Mouse (Mus musculus): Measurements from ENCODE around the gene Lrit3. TPM values are rescaled to one million over a fixed set of nuclear protein-coding genes. Genes with fewer than 3 reads are reported as not detected.
"Not testable (repeated sequence)": the region's sequence is repeated elsewhere in the genome, so short reads cannot be mapped to it uniquely, and the experiment has no call there.

Gene Lrit3
- polyA plus RNA-seq, 1 experiment = not detected

DNA sequence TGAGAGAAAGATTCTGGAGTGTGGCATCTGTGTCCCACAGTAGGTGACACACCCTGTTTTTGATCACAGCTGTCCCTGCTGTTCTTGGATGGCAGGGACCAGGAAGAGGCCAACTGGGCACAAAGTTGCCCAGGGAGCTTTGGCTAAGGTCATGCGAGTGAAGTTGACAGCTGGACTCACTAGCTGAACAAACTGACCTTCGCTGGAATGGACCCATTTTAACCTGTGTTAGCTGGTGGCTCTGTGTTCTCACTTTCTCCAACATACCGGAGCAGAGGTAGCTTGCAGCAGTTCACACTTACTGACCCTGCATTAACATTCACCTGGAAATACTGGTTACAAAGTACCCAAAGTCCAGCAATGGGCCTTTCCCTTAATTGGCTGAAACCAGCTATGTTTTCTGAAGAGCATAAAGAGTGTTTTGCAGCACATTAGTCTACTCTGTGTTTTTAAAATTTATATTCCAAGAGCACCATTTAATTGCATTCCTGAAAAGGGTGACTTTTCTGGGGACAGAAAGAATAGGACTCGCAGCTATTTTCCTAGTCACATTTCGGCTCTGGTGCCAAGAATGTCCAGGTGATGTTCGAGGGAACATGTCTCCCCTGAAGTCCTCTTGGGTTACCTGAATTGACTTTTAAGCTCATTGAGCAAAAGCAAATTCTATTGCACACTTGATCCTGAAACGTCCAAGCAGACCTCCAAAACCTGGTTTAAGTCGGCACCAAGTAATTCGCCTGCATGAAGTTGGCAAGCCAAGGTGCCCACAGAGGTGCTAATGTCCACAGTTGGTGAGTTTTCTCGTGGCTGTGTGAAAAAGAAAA lies 36.6 kb downstream of the Lrit3 start:
- Histone ChIP-seq H3K79me3 (ENCODE audit: low read depth) (no peaks in the 10 kb centered on the region), H3K36me3 (ENCODE audit: control insufficient read depth, insufficient read depth) (no peaks in the 10 kb centered on the region), H3K27me3 (ENCODE audit: control insufficient read depth, insufficient read depth, insufficient read length) (no peaks in the 10 kb centered on the region), H3K79me2 (ENCODE audit: control insufficient read depth, insufficient read depth) (no peaks in the 10 kb centered on the region), H3K4me3 (ENCODE audit: insufficient read depth, poor library complexity, severe bottlenecking) (no peak overlapping the region), H3ac (ENCODE audit: control insufficient read depth, insufficient read length, low read depth) (no peak overlapping the region)
- TF ChIP-seq MYOD1 (IDR thresholded peaks at IDR 0.05; ENCODE audit: control insufficient read depth, insufficient read length, low read depth) = no peak
- TF ChIP-seq USF1 (IDR thresholded peaks at IDR 0.05; ENCODE audit: low read depth) = no peak
- TF ChIP-seq FOSL1 (IDR thresholded peaks at IDR 0.05; ENCODE audit: insufficient read depth, low read length, poor library complexity, severe bottlenecking) = no peak
- TF ChIP-seq CEBPB (IDR thresholded peaks at IDR 0.05; ENCODE audit: low read depth) = no peak
- TF ChIP-seq CTCF (IDR thresholded peaks at IDR 0.05; ENCODE audit: control insufficient read depth, insufficient read depth, insufficient read length) = no peak
- no peak for TF ChIP-seq MYOG (IDR thresholded peaks at IDR 0.05; ENCODE audit: control insufficient read depth, extremely low read depth, insufficient read length)
- TF ChIP-seq MAX (IDR thresholded peaks at IDR 0.05) = no peak

DNA sequence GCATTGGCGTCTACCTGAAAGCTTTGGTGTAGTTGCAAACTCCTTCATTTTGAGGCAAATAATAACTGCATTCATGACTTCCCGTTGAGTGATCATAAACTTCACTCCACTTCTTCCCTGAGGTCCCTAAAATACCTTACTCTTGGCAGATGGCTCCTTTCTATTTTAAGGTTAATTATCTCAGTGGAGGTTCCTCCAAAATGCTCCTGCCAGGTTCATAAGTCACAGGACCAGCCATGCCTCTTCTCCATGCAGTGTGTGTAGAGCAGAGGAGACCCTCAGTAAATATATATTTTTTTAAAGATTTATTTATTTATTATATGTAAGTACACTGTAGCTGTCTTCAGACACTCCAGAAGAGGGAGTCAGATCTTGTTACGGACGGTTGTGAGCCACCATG lies 37.7 kb downstream of the Lrit3 start:
- no peaks in the 10 kb centered on the region for H3K79me3 ChIP-seq (ENCODE audit: low read depth)
- H3ac ChIP-seq (ENCODE audit: control insufficient read depth, insufficient read length, low read depth) = no peak overlapping the region
- no peak for TF ChIP-seq USF1 (IDR thresholded peaks at IDR 0.05; ENCODE audit: low read depth)
- no peak for TF ChIP-seq CEBPB (IDR thresholded peaks at IDR 0.05; ENCODE audit: low read depth)
- no peak for TF ChIP-seq CTCF (IDR thresholded peaks at IDR 0.05; ENCODE audit: control insufficient read depth, insufficient read depth, insufficient read length)
- no peak for TF ChIP-seq FOSL1 (IDR thresholded peaks at IDR 0.05; ENCODE audit: insufficient read depth, low read length, poor library complexity, severe bottlenecking)
- no peak for TF ChIP-seq MYOG (IDR thresholded peaks at IDR 0.05; ENCODE audit: control insufficient read depth, extremely low read depth, insufficient read length)
- TF ChIP-seq MAX (IDR thresholded peaks at IDR 0.05) = no peak
- no peak for TF ChIP-seq MYOD1 (IDR thresholded peaks at IDR 0.05; ENCODE audit: control insufficient read depth, insufficient read length, low read depth)
- no peak overlapping the region for H3K4me3 ChIP-seq (ENCODE audit: insufficient read depth, poor library complexity, severe bottlenecking)
- no peaks in the 10 kb centered on the region for H3K36me3 ChIP-seq (ENCODE audit: control insufficient read depth, insufficient read depth)
- H3K27me3 ChIP-seq (ENCODE audit: control insufficient read depth, insufficient read depth, insufficient read length) = no peaks in the 10 kb centered on the region
- no peaks in the 10 kb centered on the region for H3K79me2 ChIP-seq (ENCODE audit: control insufficient read depth, insufficient read depth)

DNA sequence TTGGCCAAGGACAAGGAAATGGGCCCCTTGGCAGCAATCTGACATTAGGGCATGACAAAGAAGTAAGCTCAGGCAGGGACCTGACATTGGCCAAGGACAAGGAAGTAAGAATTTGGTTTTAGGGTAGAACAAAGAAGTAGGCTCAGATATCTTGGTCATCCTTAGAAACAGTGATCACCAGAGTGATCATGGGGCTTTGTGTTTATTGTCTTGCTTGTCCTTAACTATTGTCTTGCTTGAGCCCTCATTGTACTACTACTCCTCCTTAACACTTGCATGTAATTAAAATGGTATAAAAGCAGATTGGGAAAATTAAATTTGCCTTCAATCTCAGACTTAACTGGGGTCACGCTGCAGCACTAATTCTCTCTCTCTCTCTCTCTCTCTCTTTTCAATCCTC lies 46.2 kb downstream of the Lrit3 start:
- H3K4me3 ChIP-seq (ENCODE audit: insufficient read depth, poor library complexity, severe bottlenecking); H3K79me2 ChIP-seq (ENCODE audit: control insufficient read depth, insufficient read depth); H3K36me3 ChIP-seq (ENCODE audit: control insufficient read depth, insufficient read depth); H3K79me3 ChIP-seq (ENCODE audit: low read depth); H3ac ChIP-seq (ENCODE audit: control insufficient read depth, insufficient read length, low read depth): not testable (repeated sequence)
- H3K27me3 ChIP-seq (ENCODE audit: control insufficient read depth, insufficient read depth, insufficient read length) = peaks cover 17% of the 10 kb centered on the region

DNA sequence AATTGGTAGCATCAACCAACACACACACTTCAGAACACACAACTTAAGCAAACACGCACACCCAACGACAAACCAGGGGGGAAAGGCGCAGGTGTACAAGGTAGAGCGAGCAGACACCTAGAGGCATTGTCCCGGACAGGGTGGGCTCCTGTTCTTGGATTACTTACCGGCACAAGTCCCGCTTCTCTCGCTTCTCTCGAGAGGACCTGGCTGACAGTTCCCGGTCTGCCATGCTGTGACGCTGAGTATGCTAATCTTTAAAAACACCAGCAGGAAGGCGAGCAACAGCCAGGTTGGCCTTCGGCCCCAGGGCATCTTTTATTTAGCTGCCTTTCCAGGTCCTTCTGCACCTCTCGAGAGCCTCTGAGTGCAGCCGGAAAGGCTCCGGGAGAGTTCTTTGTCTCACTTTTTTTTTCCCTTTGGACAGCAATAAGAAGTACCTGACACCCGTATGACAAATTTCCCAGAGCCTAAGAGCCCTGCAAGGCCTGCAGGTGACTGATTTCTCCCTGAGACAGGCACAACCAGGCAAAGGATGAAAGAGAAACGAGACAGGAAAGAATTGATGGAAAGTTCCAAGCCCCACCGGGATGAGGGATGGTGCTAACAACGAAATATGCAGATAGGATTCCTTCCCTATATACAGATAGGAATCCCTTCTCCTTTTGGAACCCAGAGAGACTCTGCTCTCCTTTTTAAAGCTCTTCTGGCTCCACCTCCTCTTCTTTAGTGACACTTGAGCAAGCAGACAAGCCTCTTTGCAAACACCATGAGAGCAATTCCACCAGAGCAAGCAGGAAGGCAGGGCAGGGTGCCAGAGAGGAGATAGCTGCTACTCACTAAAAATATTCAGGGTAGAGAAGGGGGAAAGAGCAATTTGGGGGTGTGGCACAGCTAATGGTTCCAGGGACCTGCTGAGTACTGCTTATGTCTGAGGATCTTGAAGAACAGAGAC lies 48.9 kb downstream of the Lrit3 start, which contains the start of gene Egf:
Gene Egf, minus strand, starts transcription at position 667 of the 955 bp plus-strand sequence.
- Histone ChIP-seq H3K79me2 (ENCODE audit: control insufficient read depth, insufficient read depth) (no peaks in the 10 kb centered on the region), H3ac (ENCODE audit: control insufficient read depth, insufficient read length, low read depth) (no peak within 1 kb of the TSS), H3K79me3 (ENCODE audit: low read depth) (no peaks in the 10 kb centered on the region), H3K36me3 (ENCODE audit: control insufficient read depth, insufficient read depth) (no peaks in the 10 kb centered on the region), H3K27me3 (ENCODE audit: control insufficient read depth, insufficient read depth, insufficient read length) (peaks cover 29% of the 10 kb centered on the region), H3K4me3 (ENCODE audit: insufficient read depth, poor library complexity, severe bottlenecking) (no peak within 1 kb of the TSS)
- TF ChIP-seq CEBPB (IDR thresholded peaks at IDR 0.05; ENCODE audit: low read depth) (no peak), MYOD1 (IDR thresholded peaks at IDR 0.05; ENCODE audit: control insufficient read depth, insufficient read length, low read depth) (no peak), USF1 (IDR thresholded peaks at IDR 0.05; ENCODE audit: low read depth) (no peak), CTCF (IDR thresholded peaks at IDR 0.05; ENCODE audit: control insufficient read depth, insufficient read depth, insufficient read length) (no peak), MAX (IDR thresholded peaks at IDR 0.05) (no peak)

DNA sequence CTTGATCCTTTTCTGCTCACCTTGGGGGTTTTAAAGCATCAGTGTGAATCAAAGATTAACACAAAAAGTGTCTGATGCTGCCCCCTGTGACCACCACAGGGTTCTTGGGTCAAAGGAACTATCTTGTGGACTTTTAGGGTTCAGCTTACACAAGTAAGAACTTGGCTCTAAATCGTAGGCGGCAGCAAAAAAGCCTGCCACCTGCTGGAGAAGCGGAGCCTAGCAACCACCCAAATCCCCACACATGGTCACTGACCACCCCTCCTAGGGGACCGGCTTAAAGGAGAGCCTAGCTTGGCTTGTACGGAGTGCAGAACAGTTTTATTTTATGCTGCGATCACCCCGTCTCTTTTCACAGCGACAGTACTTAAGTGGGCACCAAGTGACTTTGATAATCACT lies 59.0 kb downstream of the Lrit3 start:
- no peaks in the 10 kb centered on the region for H3K79me2 ChIP-seq (ENCODE audit: control insufficient read depth, insufficient read depth)
- no peaks in the 10 kb centered on the region for H3K79me3 ChIP-seq (ENCODE audit: low read depth)
- no peak overlapping the region for H3ac ChIP-seq (ENCODE audit: control insufficient read depth, insufficient read length, low read depth)
- no peak overlapping the region for H3K4me3 ChIP-seq (ENCODE audit: insufficient read depth, poor library complexity, severe bottlenecking)
- peaks cover 8% of the 10 kb centered on the region for H3K27me3 ChIP-seq (ENCODE audit: control insufficient read depth, insufficient read depth, insufficient read length)
- H3K36me3 ChIP-seq (ENCODE audit: control insufficient read depth, insufficient read depth) = no peaks in the 10 kb centered on the region
- TF ChIP-seq MYOG (IDR thresholded peaks at IDR 0.05; ENCODE audit: control insufficient read depth, extremely low read depth, insufficient read length) = no peak
- no peak for TF ChIP-seq CTCF (IDR thresholded peaks at IDR 0.05; ENCODE audit: control insufficient read depth, insufficient read depth, insufficient read length)
- TF ChIP-seq USF1 (IDR thresholded peaks at IDR 0.05; ENCODE audit: low read depth) = no peak
- no peak for TF ChIP-seq FOSL1 (IDR thresholded peaks at IDR 0.05; ENCODE audit: insufficient read depth, low read length, poor library complexity, severe bottlenecking)
- TF ChIP-seq MYOD1 (IDR thresholded peaks at IDR 0.05; ENCODE audit: control insufficient read depth, insufficient read length, low read depth) = no peak
- TF ChIP-seq CEBPB (IDR thresholded peaks at IDR 0.05; ENCODE audit: low read depth) = no peak
- no peak for TF ChIP-seq MAX (IDR thresholded peaks at IDR 0.05)
